Mouse (Mus musculus) intestine, postnatal 0 days (tissue): Measurements from ENCODE around the gene Gramd1a. TPM values are rescaled to one million over a fixed set of nuclear protein-coding genes. Genes with fewer than 3 reads are reported as not detected.
A peak's percentile ranks its signal among the peaks of the same experiment; 100 is the strongest.

Source experiments
- ATAC-seq: fragments of 200-750 bp; cut with Nextera tagmentation; 2 replicates; pipeline ENCODE4 v1.8.0; 2017; ENCODE audit warnings: mild to moderate bottlenecking, moderate TSS enrichment, moderate library complexity
- H3K27ac ChIP-seq: fragments of 300-500 bp; sonication (generic); 2 replicates; pipeline ENCODE4 v1.5.1; 2014; ENCODE audit warnings: mild to moderate bottlenecking, low read depth, low read length, moderate library complexity
- H3K27me3 ChIP-seq: fragments of 300-500 bp; sonication (generic); replicated peaks from 2 replicates; pipeline ENCODE4 v1.6.1; 2014; ENCODE audit warnings: low read length, mixed read lengths; ENCODE audit not compliant: control insufficient read depth, insufficient read depth
- H3K36me3 ChIP-seq: fragments of 300-500 bp; sonication (generic); 2 replicates; pipeline ENCODE4 v1.6.1; 2014; ENCODE audit warnings: mild to moderate bottlenecking, moderate library complexity; ENCODE audit not compliant: control insufficient read depth, insufficient read depth
- H3K4me1 ChIP-seq: fragments of 300-500 bp; sonication (generic); replicated peaks from 2 replicates; pipeline ENCODE4 v1.6.1; 2014; ENCODE audit warnings: antibody characterized with exemption, low read length, mixed read lengths; ENCODE audit not compliant: control insufficient read depth, insufficient read depth
- H3K4me2 ChIP-seq: fragments of 300-500 bp; sonication (generic); replicated peaks from 2 replicates; pipeline ENCODE4 v1.6.1; 2014; ENCODE audit warnings: low read depth, mild to moderate bottlenecking, moderate library complexity
- H3K4me3 ChIP-seq: fragments of 300-500 bp; sonication (generic); 2 replicates; pipeline ENCODE4 v1.5.1; 2014; ENCODE audit warnings: low read depth, low read length
- H3K9ac ChIP-seq: fragments of 300-500 bp; sonication (generic); 2 replicates; pipeline ENCODE4 v1.6.1; 2014; ENCODE audit warnings: mild to moderate bottlenecking, low read depth, low read length
- H3K9me3 ChIP-seq: fragments of 300-500 bp; sonication (generic); 2 replicates; pipeline ENCODE4 v1.6.1; 2016; ENCODE audit warnings: mixed run types; ENCODE audit not compliant: control insufficient read depth
- CTCF ChIP-seq: sonication (generic); IDR thresholded peaks from 2 replicates; pipeline ENCODE4 v1.5.1; 2016; ENCODE audit warnings: low read depth, mild to moderate bottlenecking, control low read depth, antibody characterized with exemption, moderate library complexity
- WGBS: fragments of 180-500 bp; shearing (Covaris S2); extraction: QIAGEN DNeasy Blood & Tissue Kit; methylation state at CpG from one replicate; pipeline ENCODE4 v1.1.7; 2014; 5-methylcytosine and 5-hydroxymethylcytosine counted together
- polyA plus RNA-seq: library from polyadenylated mRNA; unstranded; fragments of >200 nt; fragmentation: Nextera tagmentation; extraction: Ambion mirVana; gene quantifications from 2 replicates; pipeline ENCODE4 v1.2.1, GENCODE M21; 2015

Gramd1a gene
- polyA plus RNA-seq, 1 experiment from 2014 or later, result 10.3 TPM

DNA sequence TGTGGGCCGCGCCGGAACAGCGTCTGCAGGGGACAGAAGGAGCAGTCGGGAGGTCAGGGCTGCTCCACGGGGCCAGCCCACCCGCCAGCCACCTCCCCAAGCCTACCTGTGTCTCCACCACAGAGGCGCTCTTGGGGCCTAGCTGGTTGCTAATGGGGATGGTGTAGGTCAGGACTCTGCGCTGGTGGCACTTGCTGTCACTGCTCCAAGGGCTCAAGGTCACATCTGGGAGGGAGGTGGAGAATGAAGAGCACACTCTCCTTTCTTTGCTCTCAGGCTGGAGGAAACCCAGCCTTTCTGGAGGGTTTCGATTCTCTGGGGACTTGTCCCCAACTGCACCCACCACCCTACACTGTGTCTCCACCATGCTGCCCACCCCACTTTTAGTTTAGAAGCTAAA is 20.0 kb downstream of the Gramd1a start:
- no peaks in the 10 kb centered on the region for H3K4me1 ChIP-seq
- no peaks in the 10 kb centered on the region for H3K9me3 ChIP-seq
- no peaks in the 10 kb centered on the region for H3K27me3 ChIP-seq
- no peak overlapping the region for H3K9ac ChIP-seq
- no peak overlapping the region for H3K4me3 ChIP-seq
- H3K4me2 ChIP-seq, result no peak overlapping the region
- ATAC-seq, result no peak
- no peak for TF ChIP-seq CTCF
- H3K27ac ChIP-seq, result no peak overlapping the region
- H3K36me3 ChIP-seq, result peaks cover 77% of the 10 kb centered on the region
- WGBS, result 92% methylated on average over 10 of the region's 10 CpGs

GRCm38 (mm10) chr7:31131866-31132265 is 23.8 kb downstream of the Gramd1a start:
- Histone ChIP-seq H3K27me3 (peaks cover 13% of the 10 kb centered on the region), H3K36me3 (peaks cover 56% of the 10 kb centered on the region), H3K27ac (peak overlapping the region; percentile 21; the same call in 1 of the 2 replicates), H3K9me3 (no peaks in the 10 kb centered on the region), H3K4me3 (no peak overlapping the region), H3K4me1 (no peaks in the 10 kb centered on the region), H3K4me2 (no peak overlapping the region), H3K9ac (no peak overlapping the region)
- no peak for TF ChIP-seq CTCF
- 93% methylated on average over 4 of the region's 4 CpGs for WGBS
- ATAC-seq, result no peak

GRCm38 (mm10) chr7:31130841-31131240 is 24.9 kb downstream of the Gramd1a start:
- Histone ChIP-seq H3K27ac (no peak overlapping the region), H3K9ac (no peak overlapping the region), H3K36me3 (peaks cover 48% of the 10 kb centered on the region), H3K4me3 (no peak overlapping the region), H3K4me1 (no peaks in the 10 kb centered on the region), H3K4me2 (no peak overlapping the region), H3K9me3 (no peaks in the 10 kb centered on the region), H3K27me3 (peaks cover 23% of the 10 kb centered on the region)
- no peak for ATAC-seq
- peak; percentile 87 for TF ChIP-seq CTCF
- WGBS, result 36% methylated on average over 4 of the region's 4 CpGs

GRCm38 (mm10) chr7:31130197-31130596 is 25.5 kb downstream of the Gramd1a start:
- H3K36me3 ChIP-seq, result peaks cover 42% of the 10 kb centered on the region
- no peak for ATAC-seq
- H3K27ac ChIP-seq, result 0 out of 2 replicates have a peak overlapping the region, but pooled peaks have one; percentile 7
- H3K9ac ChIP-seq, result no peak overlapping the region
- H3K4me1 ChIP-seq, result no peaks in the 10 kb centered on the region
- H3K4me3 ChIP-seq, result no peak overlapping the region
- no peaks in the 10 kb centered on the region for H3K9me3 ChIP-seq
- no peak overlapping the region for H3K4me2 ChIP-seq
- 93% methylated on average over 7 of the region's 7 CpGs for WGBS
- no peak for TF ChIP-seq CTCF
- peaks cover 29% of the 10 kb centered on the region for H3K27me3 ChIP-seq

- Histone ChIP-seq H3K4me1 (no peaks in the 10 kb centered on the region), H3K27ac (no peak overlapping the region), H3K36me3 (peaks cover 24% of the 10 kb centered on the region), H3K27me3 (peaks cover 36% of the 10 kb centered on the region), H3K4me3 (no peak overlapping the region), H3K4me2 (no peak overlapping the region), H3K9ac (no peak overlapping the region), H3K9me3 (no peaks in the 10 kb centered on the region)
- WGBS, result 71% methylated on average over 9 of the region's 9 CpGs
- no peak for ATAC-seq
- TF ChIP-seq CTCF, result no peak
Measured at GRCm38 (mm10) chr7:31128157-31128705, 27.5 kb downstream of the Gramd1a start.

- Histone ChIP-seq H3K27me3 (peaks cover 36% of the 10 kb centered on the region), H3K4me1 (no peaks in the 10 kb centered on the region), H3K9me3 (no peaks in the 10 kb centered on the region), H3K4me3 (peak within 1 kb of the TSS; percentile 51), H3K27ac (no peak within 1 kb of the TSS), H3K9ac (peak within 1 kb of the TSS; percentile 42), H3K36me3 (peaks cover 12% of the 10 kb centered on the region), H3K4me2 (peak within 1 kb of the TSS; percentile 87)
- WGBS, result 2% methylated on average over 43 of the region's 60 CpGs
- peak; percentile 48; the same call in 1 of the 2 replicates for ATAC-seq
- no peak for TF ChIP-seq CTCF
Measured at GRCm38 (mm10) chr7:31126851-31127724, 28.6 kb downstream of the Gramd1a start, which contains the start of gene Scn1b. Gene Scn1b, minus strand, starts transcription at chr7:31127003.
